Mouse (Mus musculus): Measurements from ENCODE around the gene Eif3i. TPM values are rescaled to one million over a fixed set of nuclear protein-coding genes. Genes with fewer than 3 reads are reported as not detected.
"Not testable (repeated sequence)": the region's sequence is repeated elsewhere in the genome, so short reads cannot be mapped to it uniquely, and the experiment has no call there.

The Eif3i gene
- polyA plus RNA-seq, 1 experiment from 2014 or later = 139 TPM

DNA sequence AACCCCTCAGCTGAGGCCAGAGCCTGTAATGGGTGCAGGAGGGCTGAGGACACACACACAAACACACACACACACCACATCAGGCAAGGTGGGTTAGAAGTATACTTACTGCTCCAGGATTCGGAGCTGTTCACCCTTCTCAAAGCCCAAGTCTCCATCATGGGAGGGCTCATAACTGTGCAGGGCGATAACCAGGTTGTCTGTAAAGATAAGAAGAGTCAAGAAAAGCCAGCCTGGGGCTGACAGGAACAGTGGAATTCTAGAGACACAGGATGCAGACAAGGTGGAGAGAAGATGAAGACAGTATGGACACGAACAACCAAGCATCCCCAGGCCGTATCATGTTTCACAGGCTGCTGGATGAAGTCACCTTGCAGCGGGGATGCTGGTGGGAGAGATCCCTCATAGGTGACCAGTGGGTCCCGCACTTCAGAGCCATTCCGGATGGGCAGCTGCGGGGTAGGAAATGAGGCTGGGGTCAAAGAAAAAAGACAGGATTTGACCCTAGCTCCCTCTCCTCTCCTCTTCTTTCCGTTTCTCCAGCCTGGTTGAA lies 43.1 kb downstream of the Eif3i start:
- DNase-seq (ENCODE audit: low read depth, low spot score) = no peak
- POLR2A ChIA-PET = no interaction called here
- CTCF ChIA-PET = no interaction called here
- no peak for TF ChIP-seq CTCF (IDR thresholded peaks at IDR 0.05)
- H3K27me3 ChIP-seq = no peaks in the 10 kb centered on the region
- in situ Hi-C loops (cut with MboI; ENCODE audit: low pct_unique_long_range_greater_than_20kb) = no loop called here
- ATAC-seq = no peak

DNA sequence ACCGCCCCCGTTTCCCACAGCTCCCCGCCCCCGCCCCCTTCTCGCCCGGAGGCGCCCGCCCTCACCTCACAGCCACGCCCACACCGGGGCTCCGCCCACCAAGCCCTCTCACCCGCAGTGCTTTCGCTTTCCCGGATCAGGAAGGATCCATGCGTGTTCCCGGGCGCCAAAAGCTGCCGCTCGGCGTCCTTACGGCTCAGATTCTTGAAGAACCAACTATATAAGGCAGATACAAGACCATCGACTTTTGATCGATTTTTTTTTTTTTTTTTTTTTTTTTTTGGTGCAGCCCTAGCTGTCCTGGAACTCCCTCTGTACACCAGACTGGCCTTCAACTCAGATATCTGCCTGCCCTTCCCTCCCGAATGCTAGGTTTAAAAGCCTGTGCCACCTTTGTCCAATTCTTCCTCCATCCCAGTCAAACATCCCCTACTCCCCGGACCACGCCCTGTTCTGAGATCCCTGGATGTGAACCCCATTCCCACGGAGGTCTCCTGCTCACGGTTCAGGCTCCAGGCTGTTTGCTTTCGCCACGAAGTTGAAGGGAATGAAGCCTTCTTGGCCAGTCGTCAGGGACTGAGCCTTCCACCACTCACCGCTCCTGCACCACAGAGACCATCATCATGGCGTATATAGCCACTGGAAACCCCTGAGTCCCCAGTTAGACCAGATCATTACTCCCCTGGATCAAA lies 43.8 kb downstream of the Eif3i start:
- ChIA-PET POLR2A (no interaction called here), CTCF (no interaction called here)
- no peak for TF ChIP-seq CTCF (IDR thresholded peaks at IDR 0.05)
- DNase-seq (ENCODE audit: low read depth, low spot score) (no peak), ATAC-seq (no peak)
- in situ Hi-C loops (cut with MboI; ENCODE audit: low pct_unique_long_range_greater_than_20kb) = no loop called here
- H3K27me3 ChIP-seq = no peaks in the 10 kb centered on the region

DNA sequence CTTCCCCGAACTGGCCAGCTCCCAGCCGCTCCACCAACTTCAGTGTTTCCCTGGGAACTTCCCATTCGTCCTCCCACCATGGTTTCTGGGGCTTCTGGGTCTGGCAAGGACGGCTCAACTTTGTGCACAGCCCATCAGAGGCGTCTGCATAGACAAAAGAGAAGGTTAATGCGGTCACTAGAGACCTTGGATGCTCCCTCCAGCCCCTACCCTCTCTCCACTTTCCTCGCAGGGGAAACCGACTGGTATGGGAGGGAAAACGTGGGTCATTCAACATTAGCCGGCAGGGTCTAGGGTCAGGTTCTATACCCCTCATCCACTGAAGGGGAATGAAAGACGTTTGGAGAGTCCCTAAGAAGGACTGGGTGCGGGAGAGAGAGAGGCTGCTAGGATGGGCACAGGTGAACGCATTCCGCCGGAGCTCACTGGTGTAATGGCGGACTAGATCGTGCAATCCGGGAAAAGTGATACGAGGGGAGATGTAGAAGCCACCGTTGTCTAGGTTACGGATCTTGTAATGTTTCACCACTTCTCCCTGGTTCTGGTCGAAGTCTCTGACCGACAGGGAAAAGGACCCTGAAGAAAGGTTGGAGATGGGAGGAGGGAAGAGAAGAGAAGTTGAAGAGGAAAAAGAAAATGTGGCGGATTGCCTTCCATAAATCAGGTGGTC lies 44.5 kb downstream of the Eif3i start:
- in situ Hi-C loops (cut with MboI; ENCODE audit: low pct_unique_long_range_greater_than_20kb) = no loop called here
- POLR2A ChIA-PET = no interaction called here
- no peak for ATAC-seq
- no peak for DNase-seq (ENCODE audit: low read depth, low spot score)
- CTCF ChIA-PET = no interaction called here
- TF ChIP-seq CTCF (IDR thresholded peaks at IDR 0.05) = no peak
- H3K27me3 ChIP-seq = no peaks in the 10 kb centered on the region

DNA sequence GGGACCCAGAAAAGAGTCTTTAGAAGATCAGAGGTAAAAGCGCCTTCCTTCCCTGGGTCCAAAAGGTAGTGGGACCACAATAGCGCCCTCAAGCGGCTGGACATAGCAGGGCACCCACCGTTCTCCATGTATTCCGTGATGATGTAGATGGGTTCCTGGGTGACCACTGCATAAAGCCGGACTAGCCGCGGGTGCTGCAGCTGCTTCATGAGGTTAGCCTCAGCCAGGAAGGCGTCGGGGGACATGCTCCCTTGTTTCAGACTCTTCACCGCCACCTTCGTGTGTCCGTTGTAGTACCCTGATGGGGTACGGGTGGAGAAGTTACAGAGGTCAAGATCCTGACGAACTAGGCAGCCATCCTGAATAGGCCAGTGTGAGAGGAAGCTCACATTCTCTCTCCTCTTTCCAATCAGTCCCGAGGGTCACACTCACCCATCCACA lies 45.0 kb downstream of the Eif3i start:
- ChIA-PET POLR2A (interaction anchor here (1.2 kb wide), 1 partner anchor 13 kb away, joined by 3 read pairs; the partner anchor contains the start of gene Hdac1), CTCF (no interaction called here)
- no peak for TF ChIP-seq CTCF (IDR thresholded peaks at IDR 0.05)
- ATAC-seq = no peak
- in situ Hi-C loops (cut with MboI; ENCODE audit: low pct_unique_long_range_greater_than_20kb) = no loop called here
- no peak for DNase-seq (ENCODE audit: low read depth, low spot score)
- H3K27me3 ChIP-seq = no peaks in the 10 kb centered on the region

DNA sequence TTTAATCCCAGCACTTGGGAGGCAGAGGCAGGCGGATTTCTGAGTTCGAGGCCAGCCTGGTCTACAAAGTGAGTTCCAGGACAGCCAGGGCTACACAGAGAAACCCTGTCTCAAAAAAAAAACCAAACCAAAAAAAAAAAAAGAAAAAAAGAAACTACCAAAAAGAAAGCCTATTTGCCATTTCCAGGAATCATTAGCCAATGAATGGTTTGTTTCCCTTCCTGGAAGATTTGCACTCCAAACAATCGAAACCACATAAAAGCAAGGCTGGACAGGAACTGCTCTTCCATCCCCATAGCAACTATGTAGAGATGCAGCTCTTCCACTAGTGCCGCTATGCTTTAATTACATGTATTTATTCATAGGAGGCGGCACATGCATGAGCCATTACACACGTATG lies 45.9 kb downstream of the Eif3i start:
- ATAC-seq; H3K27me3 ChIP-seq; DNase-seq (ENCODE audit: low read depth, low spot score); in situ Hi-C loops (cut with MboI; ENCODE audit: low pct_unique_long_range_greater_than_20kb): not testable (repeated sequence)
- CTCF ChIA-PET = interaction anchor here (1.0 kb wide), 1 partner anchor 23 kb away, joined by 4 read pairs; no protein-coding TSS in a partner anchor
- POLR2A ChIA-PET = interaction anchor here (1.2 kb wide), 1 partner anchor 12 kb away, joined by 3 read pairs; the partner anchor contains the start of gene Hdac1

DNA sequence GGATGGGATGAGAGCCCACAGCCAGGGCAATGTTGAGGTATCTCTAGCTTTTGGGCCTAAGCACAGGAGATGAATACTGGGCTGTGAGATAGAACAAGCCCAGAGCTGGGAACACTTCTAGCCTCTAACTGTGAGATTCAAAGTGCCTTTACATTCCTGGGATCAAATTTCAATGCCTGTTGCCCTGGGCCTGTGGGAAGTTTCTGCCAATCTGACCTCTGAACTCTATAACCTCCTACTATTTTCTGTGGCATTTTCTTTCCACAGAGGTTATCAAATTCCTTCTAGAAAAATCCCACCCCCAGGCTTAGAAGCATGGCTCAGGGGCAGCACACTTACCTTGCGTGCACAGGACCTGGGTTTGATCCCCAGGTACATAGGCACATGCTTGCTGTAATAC lies 50.2 kb downstream of the Eif3i start:
- CTCF ChIA-PET = no interaction called here
- DNase-seq (ENCODE audit: low read depth, low spot score) (no peak), ATAC-seq (no peak)
- no peaks in the 10 kb centered on the region for H3K27me3 ChIP-seq
- in situ Hi-C loops (cut with MboI; ENCODE audit: low pct_unique_long_range_greater_than_20kb) = no loop called here
- no peak for TF ChIP-seq CTCF (IDR thresholded peaks at IDR 0.05)
- POLR2A ChIA-PET = no interaction called here

DNA sequence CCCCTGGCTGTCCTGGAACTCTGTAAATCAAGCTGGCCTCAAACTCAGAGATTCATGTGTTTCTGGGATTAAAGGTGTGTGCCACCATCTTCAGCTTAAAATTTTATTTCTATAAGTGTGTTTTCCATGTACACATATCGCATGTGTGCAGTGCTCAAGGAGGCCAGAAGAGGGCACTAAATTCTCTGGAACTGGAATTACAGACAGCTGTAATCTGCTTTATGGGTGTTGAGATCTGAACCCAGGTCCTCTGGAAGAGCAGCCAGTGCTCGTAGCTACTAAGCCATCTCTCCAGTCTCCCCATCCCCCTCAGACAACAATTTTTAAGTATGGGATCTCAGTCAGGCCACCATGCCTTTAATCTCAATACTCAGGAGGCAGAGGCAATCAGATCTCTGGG lies 51.1 kb downstream of the Eif3i start:
- TF ChIP-seq CTCF (IDR thresholded peaks at IDR 0.05) = peak; percentile 9
- CTCF ChIA-PET = interaction anchor here (1.2 kb wide), 1 partner anchor 59 kb away, joined by 4 read pairs; no protein-coding TSS in a partner anchor
- POLR2A ChIA-PET = no interaction called here
- H3K27me3 ChIP-seq = no peaks in the 10 kb centered on the region
- in situ Hi-C loops (cut with MboI; ENCODE audit: low pct_unique_long_range_greater_than_20kb) = no loop called here
- DNase-seq (ENCODE audit: low read depth, low spot score) (no peak), ATAC-seq (no peak)

DNA sequence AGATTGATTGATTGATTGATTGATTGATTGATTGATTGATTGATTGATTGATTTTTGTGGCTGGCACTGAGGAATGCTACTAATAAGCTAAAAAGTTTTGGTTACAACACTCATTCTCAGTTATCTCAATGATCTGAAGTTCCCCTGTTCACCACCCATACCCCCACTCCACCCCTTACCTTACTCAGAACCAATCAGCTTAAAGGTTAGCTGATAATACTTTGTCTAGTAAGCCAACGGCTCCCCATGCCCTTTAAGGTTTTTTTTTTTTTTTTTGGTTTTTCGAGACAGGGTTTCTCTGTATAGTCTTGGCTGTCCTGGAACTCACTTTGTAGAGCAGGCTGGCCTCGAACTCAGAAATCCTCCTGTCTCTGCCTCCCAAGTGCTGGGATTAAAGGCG lies 52.8 kb downstream of the Eif3i start:
- CTCF ChIA-PET; POLR2A ChIA-PET; DNase-seq (ENCODE audit: low read depth, low spot score); in situ Hi-C loops (cut with MboI; ENCODE audit: low pct_unique_long_range_greater_than_20kb); ATAC-seq; H3K27me3 ChIP-seq: not testable (repeated sequence)

DNA sequence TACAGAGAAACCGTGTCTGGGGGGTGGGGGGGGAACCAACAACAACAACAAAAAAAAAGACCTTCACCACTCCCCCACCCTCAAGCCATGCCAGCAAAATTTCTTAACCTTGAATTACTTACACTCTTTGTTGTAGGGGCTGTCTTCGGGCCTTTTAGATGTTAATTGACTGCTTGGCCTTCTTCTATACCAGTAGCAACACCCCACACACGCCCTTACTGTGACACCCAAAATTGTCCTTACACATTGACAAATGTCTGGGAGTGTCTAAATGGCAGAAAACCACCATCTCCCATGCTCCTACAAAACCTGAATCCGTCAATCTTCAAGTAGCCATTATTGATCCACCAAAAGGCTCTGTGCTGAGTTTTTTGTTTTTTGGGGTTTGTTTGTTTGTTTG lies 56.3 kb downstream of the Eif3i start:
- DNase-seq (ENCODE audit: low read depth, low spot score) (no peak), ATAC-seq (no peak)
- in situ Hi-C loops (cut with MboI; ENCODE audit: low pct_unique_long_range_greater_than_20kb) = loop anchor here (5.0 kb wide), 1 partner anchor 43 kb away; no protein-coding TSS in a partner anchor
- TF ChIP-seq CTCF (IDR thresholded peaks at IDR 0.05) = no peak
- POLR2A ChIA-PET = no interaction called here
- no peaks in the 10 kb centered on the region for H3K27me3 ChIP-seq
- CTCF ChIA-PET = no interaction called here

DNA sequence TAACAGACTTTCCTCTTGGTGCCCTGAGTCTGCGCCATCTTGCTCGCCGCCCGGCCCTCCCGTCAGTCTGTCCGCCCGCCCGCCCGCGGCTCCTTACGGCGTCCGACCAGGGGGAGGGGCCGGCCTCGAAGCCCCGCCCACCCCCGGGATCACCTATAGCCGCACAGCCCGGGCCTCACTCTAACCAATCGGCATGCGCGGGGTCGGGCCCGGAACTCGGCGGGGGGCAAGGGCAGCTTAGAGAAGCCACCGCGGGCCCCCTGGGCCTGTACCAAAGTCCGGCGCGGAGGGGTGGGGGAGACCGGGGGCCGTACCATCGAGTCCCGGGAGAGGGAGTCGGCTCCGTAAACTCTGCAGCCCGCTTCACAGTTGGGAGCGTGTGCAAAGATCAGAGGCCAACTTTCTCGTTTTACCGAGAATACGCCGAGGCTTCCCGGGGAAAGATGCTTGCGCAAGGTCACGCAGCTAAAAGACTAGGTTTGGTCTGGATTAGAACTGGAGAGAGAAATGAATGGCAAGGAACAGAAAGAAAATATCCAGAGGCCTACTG lies 57.8 kb downstream of the Eif3i start, which contains the start of gene Hdac1:
Gene Hdac1, minus strand, starts transcription at position 122 of the 550 bp plus-strand sequence.
- POLR2A ChIA-PET = interaction anchor here (1.0 to 1.2 kb wide), 2 partner anchors 12 to 34 kb away, joined by 3 to 4 read pairs; no protein-coding TSS in a partner anchor
- CTCF ChIA-PET = interaction anchor here (1.2 to 1.4 kb wide), 2 partner anchors 10 to 66 kb away, joined by 3 to 4 read pairs; no protein-coding TSS in a partner anchor
- DNase-seq (ENCODE audit: low read depth, low spot score) = peak; percentile 47
- TF ChIP-seq CTCF (IDR thresholded peaks at IDR 0.05) = no peak
- no peaks in the 10 kb centered on the region for H3K27me3 ChIP-seq
- in situ Hi-C loops (cut with MboI; ENCODE audit: low pct_unique_long_range_greater_than_20kb) = loop anchor here (5.0 kb wide), 1 partner anchor 45 kb away; no protein-coding TSS in a partner anchor
- peak; percentile 91 for ATAC-seq

Other genes starting within 250 kb of the Eif3i start
- gene Zbtb8a, start 222.5 kb downstream of the Eif3i start, polyA plus RNA-seq (2021) = 3.3 TPM
- 0.17 TPM for gene Zbtb8b, start 159.8 kb downstream of the Eif3i start, polyA plus RNA-seq (2021)
- gene Bsdc1, start 139.1 kb downstream of the Eif3i start, polyA plus RNA-seq (2021) = 40.4 TPM
- gene Tssk3, start 109.6 kb downstream of the Eif3i start, polyA plus RNA-seq (2021) = not detected
- not detected for gene Fam229a, start 109.5 kb downstream of the Eif3i start, polyA plus RNA-seq (2021)
- 115 TPM for gene Marcksl1, start 87.1 kb downstream of the Eif3i start, polyA plus RNA-seq (2021)
- 59.7 TPM for gene Hdac1, start 57.9 kb downstream of the Eif3i start, polyA plus RNA-seq (2021)
- gene Lck, start 27.0 kb downstream of the Eif3i start, polyA plus RNA-seq (2021) = 0.12 TPM
- not detected for gene Fam167b, start 22.1 kb downstream of the Eif3i start, polyA plus RNA-seq (2021)
- gene Tmem234, start within 50 bp of the Eif3i start, polyA plus RNA-seq (2021) = 79.8 TPM
- 0.47 TPM for gene Dcdc2b, start 13.6 kb upstream of the Eif3i start, polyA plus RNA-seq (2021)
- 13.3 TPM for gene Iqcc, start 18.5 kb upstream of the Eif3i start, polyA plus RNA-seq (2021)
- gene Ccdc28b, start 23.3 kb upstream of the Eif3i start, polyA plus RNA-seq (2021) = 18.1 TPM
- gene Txlna, start 40.4 kb upstream of the Eif3i start, polyA plus RNA-seq (2021) = 51.2 TPM
- 43.9 TPM for gene Kpna6, start 72.1 kb upstream of the Eif3i start, polyA plus RNA-seq (2021)
- gene Tmem39b, start 96.2 kb upstream of the Eif3i start, polyA plus RNA-seq (2021) = 7.8 TPM
- gene Khdrbs1, start 141.7 kb upstream of the Eif3i start, polyA plus RNA-seq (2021) = 95.2 TPM
- gene Ptp4a2, start 210.6 kb upstream of the Eif3i start, polyA plus RNA-seq (2021) = 92.4 TPM